Mouse (Mus musculus): Measurements from ENCODE around the gene Synj2. TPM values are rescaled to one million over a fixed set of nuclear protein-coding genes. Genes with fewer than 3 reads are reported as not detected.
A peak's percentile ranks its signal among the peaks of the same experiment; 100 is the strongest.

Gene Synj2
- total and polyA plus RNA-seq, 3 experiments = 1.2 to 2.5 TPM; not detected in 1

GRCm38 (mm10) chr17:6005246-6005637, 64.2 kb downstream of the Synj2 start:
- TF ChIP-seq POLR2AphosphoS2 (IDR thresholded peaks at IDR 0.05; ENCODE audit: low read length) (no peak), MAFK (IDR thresholded peaks at IDR 0.05; ENCODE audit: borderline replicate concordance, low read depth, low read length) (no peak), MXI1 (IDR thresholded peaks at IDR 0.05; ENCODE audit: low read depth, low read length) (no peak), POLR2AphosphoS5 (IDR thresholded peaks at IDR 0.05; ENCODE audit: borderline replicate concordance, low read depth, low read length) (no peak), USF2 (IDR thresholded peaks at IDR 0.05; ENCODE audit: borderline replicate concordance in 1 of 2, insufficient read depth in 1 of 2, low read depth in 1 of 2, low read length in 2 of 2) (no peak), UBTF (IDR thresholded peaks at IDR 0.05; ENCODE audit: borderline replicate concordance, insufficient read depth, low read depth, low read length) (no peak), ELF1 (IDR thresholded peaks at IDR 0.05; ENCODE audit: low read depth, low read length) (no peak), MAZ (IDR thresholded peaks at IDR 0.05; ENCODE audit: low read depth, low read length) (no peak), ZNF384 (IDR thresholded peaks at IDR 0.05; ENCODE audit: low read depth, low read length) (no peak), CTCF (IDR thresholded peaks at IDR 0.05 in 2 of 3, conservative IDR thresholded peaks at IDR 0.05 in 1 of 3; ENCODE audit: control insufficient read depth in 1 of 3, insufficient read depth in 1 of 3, low read depth in 2 of 3, low read length in 3 of 3, poor library complexity in 1 of 3, severe bottlenecking in 1 of 3) (no peak), ZKSCAN1 (IDR thresholded peaks at IDR 0.05; ENCODE audit: low read depth, low read length) (no peak), NELFE (IDR thresholded peaks at IDR 0.05; ENCODE audit: low read depth, low read length) (no peak), HCFC1 (IDR thresholded peaks at IDR 0.05; ENCODE audit: low read depth, low read length) (no peak)
- no peak overlapping the region for H3K4me3 ChIP-seq (ENCODE audit: control insufficient read depth in 1 of 2, insufficient read depth in 1 of 2, low read depth in 2 of 2, low read length in 2 of 2)
- peaks cover 0 to 21% of the 10 kb centered on the region in 2 experiments; a peak in 2 of 4 replicates for H3K36me3 ChIP-seq (ENCODE audit: control insufficient read depth in 1 of 2, insufficient read depth in 2 of 2, low read length in 2 of 2)
- H3K27me3 ChIP-seq (ENCODE audit: control insufficient read depth in 1 of 2, insufficient read depth in 2 of 2, low read length in 2 of 2) = no peaks in the 10 kb centered on the region
- no peak overlapping the region for H3K27ac ChIP-seq (ENCODE audit: control insufficient read depth, low read depth, low read length)
- H3K79me2 ChIP-seq (ENCODE audit: control insufficient read depth, insufficient read depth, low read length, poor library complexity) = no peaks in the 10 kb centered on the region
- peaks cover 9 to 34% of the 10 kb centered on the region in 2 experiments for H3K4me1 ChIP-seq (ENCODE audit: control insufficient read depth in 1 of 2, insufficient read depth in 2 of 2, low read length in 2 of 2)
- no peak overlapping the region for H3K9ac ChIP-seq (ENCODE audit: control insufficient read depth, low read depth, low read length, poor library complexity, severe bottlenecking)
- no peaks in the 10 kb centered on the region for H3K9me3 ChIP-seq (replicated peaks; ENCODE audit: insufficient read depth, low read length)
- peak; percentile 16 for DNase-seq (ENCODE audit: low read depth, low spot score)

DNA sequence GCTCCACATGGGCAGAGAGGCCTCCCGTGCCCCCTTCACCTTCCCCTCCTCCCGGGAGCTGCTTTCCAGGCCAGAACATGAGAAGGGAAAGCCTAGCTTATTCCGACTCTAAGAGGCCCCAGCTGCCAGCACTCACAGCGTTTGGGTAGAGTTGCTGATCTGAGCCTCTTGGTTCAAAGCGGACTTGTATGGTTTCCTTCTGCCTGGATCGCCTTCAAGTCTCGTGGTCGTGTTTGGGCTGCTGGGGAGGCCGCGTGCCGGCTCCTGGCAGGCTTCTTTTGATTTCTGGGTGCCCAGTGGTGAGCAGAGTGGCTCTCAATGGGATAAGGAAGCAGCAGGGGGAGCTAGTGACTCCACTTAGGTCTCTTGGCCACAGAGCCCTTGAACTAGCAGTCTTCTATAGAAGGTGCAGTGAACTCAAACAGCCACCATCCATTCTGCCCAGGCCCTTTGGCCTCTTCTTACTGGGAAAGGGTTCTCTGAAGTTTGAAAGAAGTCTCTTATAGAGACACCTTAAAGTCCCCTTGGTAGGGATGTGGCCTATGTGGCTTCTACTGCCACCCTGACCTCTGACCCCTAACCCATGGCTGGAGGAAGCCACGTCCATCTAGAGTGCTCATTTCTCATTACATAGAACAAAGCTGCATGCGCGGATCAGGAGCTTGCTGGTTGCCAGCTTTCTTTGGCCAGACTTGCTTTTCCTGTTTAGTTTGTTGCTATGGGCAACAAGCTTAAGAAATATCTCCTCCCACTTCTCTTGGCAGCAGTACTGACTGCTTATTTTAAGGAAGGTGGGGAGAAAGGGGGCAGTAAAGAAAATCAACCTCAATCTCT, 64.8 kb downstream of the Synj2 start:
- Histone ChIP-seq H3K4me1 (ENCODE audit: control insufficient read depth in 1 of 2, insufficient read depth in 2 of 2, low read length in 2 of 2) (peaks cover 9 to 32% of the 10 kb centered on the region in 2 experiments), H3K79me2 (ENCODE audit: control insufficient read depth, insufficient read depth, low read length, poor library complexity) (no peaks in the 10 kb centered on the region), H3K9ac (ENCODE audit: control insufficient read depth, low read depth, low read length, poor library complexity, severe bottlenecking) (no peak overlapping the region), H3K9me3 (replicated peaks; ENCODE audit: insufficient read depth, low read length) (no peaks in the 10 kb centered on the region), H3K4me3 (ENCODE audit: control insufficient read depth in 1 of 2, insufficient read depth in 1 of 2, low read depth in 2 of 2, low read length in 2 of 2) (no peak overlapping the region), H3K27me3 (ENCODE audit: control insufficient read depth in 1 of 2, insufficient read depth in 2 of 2, low read length in 2 of 2) (no peaks in the 10 kb centered on the region), H3K36me3 (ENCODE audit: control insufficient read depth in 1 of 2, insufficient read depth in 2 of 2, low read length in 2 of 2) (peaks cover 0 to 21% of the 10 kb centered on the region in 2 experiments; a peak in 2 of 4 replicates), H3K27ac (ENCODE audit: control insufficient read depth, low read depth, low read length) (no peak overlapping the region)
- peak; percentile 87 for DNase-seq (ENCODE audit: low read depth, low spot score)
- TF ChIP-seq SIN3A (IDR thresholded peaks at IDR 0.05; ENCODE audit: low read length) (peak; percentile 83), CHD2 (IDR thresholded peaks at IDR 0.05; ENCODE audit: low read length) (no peak), EP300 (IDR thresholded peaks at IDR 0.05; ENCODE audit: low read depth in 1 of 2, low read length in 2 of 2) (no peak), MXI1 (IDR thresholded peaks at IDR 0.05; ENCODE audit: low read depth, low read length) (peak; percentile 83), ELF1 (IDR thresholded peaks at IDR 0.05; ENCODE audit: low read depth, low read length) (peak; percentile 72; the same call in 1 of the 2 replicates), MYB (IDR thresholded peaks at IDR 0.05; ENCODE audit: low read depth, low read length) (no peak), CTCF (IDR thresholded peaks at IDR 0.05 in 2 of 3, conservative IDR thresholded peaks at IDR 0.05 in 1 of 3; ENCODE audit: control insufficient read depth in 1 of 3, insufficient read depth in 1 of 3, low read depth in 2 of 3, low read length in 3 of 3, poor library complexity in 1 of 3, severe bottlenecking in 1 of 3) (peak in 2 of 3 experiments; percentile 23 to 35; a peak in 4 of 6 replicates)
